Mouse (Mus musculus): ENCODE measurements around the gene Vps53.

- no peak for TF ChIP-seq CTCF (IDR thresholded peaks at IDR 0.05; ENCODE audit: borderline replicate concordance, insufficient read depth, low read length)
- no peak for TF ChIP-seq POLR2A (IDR thresholded peaks at IDR 0.05; ENCODE audit: low read depth, low read length)
These were observed 115.0 kb downstream of the Vps53 start for GRCm38 (mm10) chr11:76064411-76064810.
